Mouse (Mus musculus) R1 (cell line): ENCODE measurements around the gene Pole4.

Source experiments
- DNase-seq: peaks from one replicate; pipeline ENCODE4 v3.0.0-alpha.2; 2018; ENCODE audit warnings: low read depth, low spot score

Pole4 gene

GRCm38 (mm10) chr6:82705221-82705620, at the start of gene Pole4:
Pole4 (minus strand) TSS chr6:82705365.
- DNase-seq, result no peak

- DNase-seq, result no peak
Observed at GRCm38 (mm10) chr6:82754769-82755168, 49.6 kb upstream of the Pole4 start.

- DNase-seq, result no peak
Observed at GRCm38 (mm10) chr6:82753638-82754361, 48.6 kb upstream of the Pole4 start.

GRCm38 (mm10) chr6:82753061-82753460, 47.9 kb upstream of the Pole4 start:
- DNase-seq, result no peak

- DNase-seq, result no peak
Observed at GRCm38 (mm10) chr6:82751791-82752190, 46.6 kb upstream of the Pole4 start.

- DNase-seq, result no peak
Observed at GRCm38 (mm10) chr6:82751031-82751430, 45.9 kb upstream of the Pole4 start.

- peak; percentile 59 for DNase-seq
Observed at GRCm38 (mm10) chr6:82750063-82750462, 44.9 kb upstream of the Pole4 start.

- DNase-seq, result no peak
Observed at GRCm38 (mm10) chr6:82748106-82748672, 43.0 kb upstream of the Pole4 start.

- DNase-seq, result no peak
Observed at GRCm38 (mm10) chr6:82747085-82747484, 41.9 kb upstream of the Pole4 start.

- DNase-seq, result no peak
Observed at GRCm38 (mm10) chr6:82744553-82744952, 39.4 kb upstream of the Pole4 start.

GRCm38 (mm10) chr6:82741518-82741880, 36.3 kb upstream of the Pole4 start:
- no peak for DNase-seq

GRCm38 (mm10) chr6:82740868-82741517, 35.8 kb upstream of the Pole4 start:
- DNase-seq, result no peak

GRCm38 (mm10) chr6:82740269-82740668, 35.1 kb upstream of the Pole4 start:
- peak; percentile 70 for DNase-seq

- no peak for DNase-seq
Observed at GRCm38 (mm10) chr6:82737634-82738540, 32.7 kb upstream of the Pole4 start.

GRCm38 (mm10) chr6:82736626-82737600, 31.7 kb upstream of the Pole4 start:
- DNase-seq, result no peak

GRCm38 (mm10) chr6:82735347-82735746, 30.2 kb upstream of the Pole4 start:
- DNase-seq, result peak; percentile 67

GRCm38 (mm10) chr6:82728635-82729034, 23.5 kb upstream of the Pole4 start:
- no peak for DNase-seq

GRCm38 (mm10) chr6:82727206-82727605, 22.0 kb upstream of the Pole4 start:
- peak; percentile 66 for DNase-seq

GRCm38 (mm10) chr6:82723321-82723720, 18.2 kb upstream of the Pole4 start:
- DNase-seq, result peak; percentile 97

GRCm38 (mm10) chr6:82716126-82716525, 11.0 kb upstream of the Pole4 start:
- DNase-seq, result no peak

- no peak for DNase-seq
Observed at GRCm38 (mm10) chr6:82715653-82716052, 10.5 kb upstream of the Pole4 start.
